Mouse (Mus musculus) heart, embryonic 16.5 days (tissue): ENCODE measurements around the gene Tax1bp1. TPM values are rescaled to one million over a fixed set of nuclear protein-coding genes. Genes with fewer than 3 reads are reported as not detected.
A peak's percentile ranks its signal among the peaks of the same experiment; 100 is the strongest.

ENCODE experiments used
- ATAC-seq: fragments of 200-750 bp; cut with Nextera tagmentation; replicated peaks from 2 replicates; pipeline ENCODE4 v1.8.0; 2017; ENCODE audit warnings: moderate number of reproducible peaks; ENCODE audit not compliant: insufficient read depth, low FRiP score; ENCODE audit errors: extremely low read depth
- H3K27ac ChIP-seq: fragments of 300-500 bp; sonication (generic); 2 replicates; pipeline ENCODE4 v1.5.1; 2014; ENCODE audit warnings: mild to moderate bottlenecking, low read length, control low read depth, moderate library complexity
- H3K27me3 ChIP-seq: fragments of 300-500 bp; sonication (generic); 2 replicates; pipeline ENCODE4 v1.6.1; 2014; ENCODE audit warnings: low read length, mixed read lengths; ENCODE audit not compliant: control insufficient read depth, insufficient read depth
- H3K36me3 ChIP-seq: fragments of 300-500 bp; sonication (generic); 2 replicates; pipeline ENCODE4 v1.6.1; 2014; ENCODE audit not compliant: control insufficient read depth, insufficient read depth
- H3K4me1 ChIP-seq: fragments of 300-500 bp; sonication (generic); 2 replicates; pipeline ENCODE4 v1.6.1; 2014; ENCODE audit warnings: low read length, mixed read lengths; ENCODE audit not compliant: control insufficient read depth, insufficient read depth
- H3K4me2 ChIP-seq: fragments of 300-500 bp; sonication (generic); 2 replicates; pipeline ENCODE4 v1.6.1; 2014; ENCODE audit warnings: low read depth, mild to moderate bottlenecking, control low read depth, low read length
- H3K4me3 ChIP-seq: fragments of 300-500 bp; sonication (generic); 2 replicates; pipeline ENCODE4 v1.5.1; 2014; ENCODE audit warnings: mild to moderate bottlenecking, control low read depth, low read length
- H3K9ac ChIP-seq: fragments of 300-500 bp; sonication (generic); 2 replicates; pipeline ENCODE4 v1.6.1; 2014; ENCODE audit warnings: low read length, control low read depth
- H3K9me3 ChIP-seq: fragments of 300-500 bp; sonication (generic); replicated peaks from 2 replicates; pipeline ENCODE4 v1.6.1; 2016; ENCODE audit warnings: low read length; ENCODE audit not compliant: control insufficient read depth
- WGBS: fragments of 180-500 bp; shearing (Covaris S2); extraction: QIAGEN DNeasy Blood & Tissue Kit; methylation state at CpG from one replicate; pipeline ENCODE4 v1.1.7; 2014; 5-methylcytosine and 5-hydroxymethylcytosine counted together
- polyA plus RNA-seq: library from polyadenylated mRNA; unstranded; fragments of >200 nt; fragmentation: Nextera tagmentation; extraction: Ambion mirVana; gene quantifications from 2 replicates; pipeline ENCODE4 v1.2.1, GENCODE M21; 2015

Gene Tax1bp1
- polyA plus RNA-seq, 1 experiment from 2014 or later: 113 TPM

- Histone ChIP-seq H3K4me1 (no peaks in the 10 kb centered on the region), H3K36me3 (no peaks in the 10 kb centered on the region), H3K27me3 (no peaks in the 10 kb centered on the region), H3K27ac (no peak overlapping the region), H3K4me2 (no peak overlapping the region), H3K9ac (no peak overlapping the region), H3K4me3 (no peak overlapping the region), H3K9me3 (no peaks in the 10 kb centered on the region)
- 72% methylated on average over 9 of the region's 9 CpGs for WGBS
- ATAC-seq: no peak
These were observed 34.0 kb upstream of the Tax1bp1 start for GRCm38 (mm10) chr6:52679565-52679964.

DNA sequence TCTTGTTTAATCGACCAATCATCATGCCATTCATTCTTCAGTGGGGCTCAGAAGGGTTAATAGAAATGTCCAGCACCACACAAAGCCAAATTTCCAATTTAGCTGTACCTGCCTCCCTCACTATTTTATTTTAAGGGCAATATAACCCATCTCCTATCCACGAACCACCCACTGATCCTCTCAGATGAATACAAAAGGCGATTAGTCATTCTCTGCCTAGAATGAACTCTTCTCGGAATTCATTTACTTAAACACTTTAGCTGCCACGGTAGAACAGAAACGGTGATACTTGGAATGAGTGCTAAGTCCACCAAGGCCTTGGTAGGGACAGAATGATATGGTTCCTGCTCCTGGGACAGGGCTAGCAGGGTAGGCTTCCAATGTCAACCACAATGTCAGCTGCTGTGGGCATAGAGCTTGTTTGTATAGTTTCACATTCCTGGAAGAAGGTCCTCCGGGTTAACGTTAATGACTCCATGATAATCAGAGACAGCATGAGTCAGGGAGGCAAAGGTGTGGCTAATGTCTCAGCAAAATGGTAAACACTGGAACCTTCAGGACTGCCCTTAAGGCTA, 33.0 kb upstream of the Tax1bp1 start:
- Histone ChIP-seq H3K4me3 (no peak overlapping the region), H3K9me3 (no peaks in the 10 kb centered on the region), H3K27me3 (no peaks in the 10 kb centered on the region), H3K4me1 (no peaks in the 10 kb centered on the region), H3K27ac (no peak overlapping the region), H3K9ac (no peak overlapping the region), H3K4me2 (no peak overlapping the region), H3K36me3 (no peaks in the 10 kb centered on the region)
- 55% methylated on average over 8 of the region's 8 CpGs for WGBS
- ATAC-seq: no peak

DNA sequence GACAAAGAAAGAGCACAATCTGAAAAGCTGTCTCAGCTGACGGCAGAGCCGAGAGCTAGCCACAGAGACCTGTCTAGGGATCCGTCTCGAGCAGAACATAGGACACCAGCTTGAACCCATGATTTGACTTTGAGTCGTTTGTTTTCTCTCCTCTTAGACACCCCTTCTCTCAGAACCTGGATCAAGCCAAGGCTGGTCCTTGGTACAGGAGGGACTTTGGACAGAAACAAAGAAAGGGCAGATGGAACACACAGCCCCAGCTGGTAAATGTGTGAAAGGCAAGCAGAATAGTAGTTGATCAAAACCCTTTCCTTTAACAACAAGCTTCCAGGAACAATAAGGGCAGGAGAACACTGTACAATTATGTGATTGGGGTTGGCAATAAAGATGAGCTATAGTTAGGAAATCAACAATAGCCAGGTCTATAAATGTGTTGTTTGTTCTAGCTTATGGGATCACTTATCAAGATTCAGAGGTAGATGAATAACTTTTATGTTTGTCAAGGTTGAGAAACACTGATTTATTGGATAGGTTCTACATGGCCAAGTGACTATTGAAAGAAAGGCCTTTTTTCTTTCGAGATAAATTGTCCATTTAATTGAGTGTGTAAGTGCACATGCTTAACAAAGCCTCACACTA, 31.6 kb upstream of the Tax1bp1 start:
- Histone ChIP-seq H3K27ac (no peak overlapping the region), H3K4me2 (no peak overlapping the region), H3K27me3 (no peaks in the 10 kb centered on the region), H3K36me3 (no peaks in the 10 kb centered on the region), H3K4me3 (no peak overlapping the region), H3K9me3 (no peaks in the 10 kb centered on the region), H3K9ac (no peak overlapping the region), H3K4me1 (no peaks in the 10 kb centered on the region)
- 69% methylated on average over 6 of the region's 6 CpGs for WGBS
- ATAC-seq: no peak

GRCm38 (mm10) chr6:52682607-52683006, 30.9 kb upstream of the Tax1bp1 start:
- H3K9me3 ChIP-seq: no peaks in the 10 kb centered on the region
- no peaks in the 10 kb centered on the region for H3K27me3 ChIP-seq
- no peaks in the 10 kb centered on the region for H3K4me1 ChIP-seq
- H3K4me2 ChIP-seq: no peak overlapping the region
- ATAC-seq: no peak
- 81% methylated on average over 3 of the region's 3 CpGs for WGBS
- no peak overlapping the region for H3K9ac ChIP-seq
- no peak overlapping the region for H3K27ac ChIP-seq
- no peak overlapping the region for H3K4me3 ChIP-seq
- no peaks in the 10 kb centered on the region for H3K36me3 ChIP-seq

- WGBS: 77% methylated on average over 5 of the region's 5 CpGs
- Histone ChIP-seq H3K27ac (no peak overlapping the region), H3K4me1 (no peaks in the 10 kb centered on the region), H3K4me2 (no peak overlapping the region), H3K9ac (no peak overlapping the region), H3K36me3 (no peaks in the 10 kb centered on the region), H3K4me3 (no peak overlapping the region), H3K27me3 (no peaks in the 10 kb centered on the region), H3K9me3 (no peaks in the 10 kb centered on the region)
- ATAC-seq: no peak
These were observed 26.5 kb upstream of the Tax1bp1 start for GRCm38 (mm10) chr6:52686901-52687500.

DNA sequence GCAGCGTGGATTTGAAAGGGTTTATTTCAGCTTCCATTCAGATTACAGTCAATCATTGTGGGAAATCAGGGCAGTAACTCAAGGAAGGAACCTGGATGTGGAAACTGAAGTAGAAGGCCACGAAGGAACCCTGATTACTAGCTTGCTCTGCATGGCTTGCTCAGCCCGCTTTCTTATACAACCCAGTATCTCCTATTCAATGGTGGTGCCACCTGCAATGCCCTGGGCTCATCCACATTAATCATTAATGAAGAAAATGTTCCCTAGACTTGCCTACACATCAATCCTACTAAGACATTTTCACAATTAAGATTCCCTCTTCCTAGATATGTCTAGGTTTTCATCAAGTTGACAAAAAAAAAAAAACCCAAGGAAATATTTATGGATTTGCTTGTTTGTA, 23.2 kb upstream of the Tax1bp1 start:
- H3K4me2 ChIP-seq: no peak overlapping the region
- no peak for ATAC-seq
- no peak overlapping the region for H3K27ac ChIP-seq
- H3K9me3 ChIP-seq: 0 out of 2 replicates have a peak, but pooled peaks cover 3% of the 10 kb centered on the region
- no peak overlapping the region for H3K4me3 ChIP-seq
- no peaks in the 10 kb centered on the region for H3K27me3 ChIP-seq
- no peak overlapping the region for H3K9ac ChIP-seq
- 78% methylated on average over 3 of the region's 3 CpGs for WGBS
- H3K36me3 ChIP-seq: no peaks in the 10 kb centered on the region
- 0 out of 2 replicates have a peak, but pooled peaks cover 4% of the 10 kb centered on the region for H3K4me1 ChIP-seq

GRCm38 (mm10) chr6:52691800-52692199, 21.7 kb upstream of the Tax1bp1 start:
- Histone ChIP-seq H3K9ac (no peak overlapping the region), H3K27me3 (no peaks in the 10 kb centered on the region), H3K4me2 (no peak overlapping the region), H3K36me3 (no peaks in the 10 kb centered on the region), H3K4me1 (0 out of 2 replicates have a peak, but pooled peaks cover 4% of the 10 kb centered on the region), H3K27ac (no peak overlapping the region), H3K9me3 (0 out of 2 replicates have a peak, but pooled peaks cover 3% of the 10 kb centered on the region), H3K4me3 (no peak overlapping the region)
- ATAC-seq: no peak
- 76% methylated on average over 4 of the region's 5 CpGs for WGBS

DNA sequence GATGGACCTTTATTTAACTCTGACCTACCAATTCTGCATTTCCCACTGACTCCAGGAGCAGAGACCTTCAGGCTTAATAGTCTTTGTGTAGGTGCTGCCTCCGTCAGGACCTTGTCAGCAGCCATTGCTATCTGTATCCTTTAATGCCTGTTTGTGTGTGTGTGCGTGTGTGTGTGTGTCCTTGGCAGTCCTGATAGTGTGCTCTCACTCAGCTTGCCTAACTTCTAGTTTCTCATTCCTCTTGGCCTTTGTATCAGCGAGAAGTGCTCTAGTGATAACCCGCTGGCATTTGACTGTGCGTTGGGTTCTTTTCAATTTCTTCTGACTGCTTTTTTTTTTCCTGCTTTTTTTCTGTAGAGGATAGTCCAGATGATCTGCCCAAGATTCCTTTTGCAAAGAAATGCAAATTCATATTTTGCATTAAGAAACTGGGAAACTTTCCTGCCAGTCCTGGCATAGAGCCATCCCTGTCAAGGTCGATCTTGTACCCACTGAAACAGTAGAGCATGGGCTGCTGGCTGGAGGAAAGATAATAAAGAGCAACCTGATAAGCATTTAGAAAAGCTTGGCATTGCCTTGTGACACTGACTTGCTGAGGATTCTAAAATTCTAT, 21.0 kb upstream of the Tax1bp1 start:
- no peak overlapping the region for H3K4me2 ChIP-seq
- 0 out of 2 replicates have a peak, but pooled peaks cover 4% of the 10 kb centered on the region for H3K4me1 ChIP-seq
- ATAC-seq: peak; percentile 67; the same call in 1 of the 2 replicates
- H3K4me3 ChIP-seq: no peak overlapping the region
- H3K9me3 ChIP-seq: 0 out of 2 replicates have a peak, but pooled peaks cover 3% of the 10 kb centered on the region
- H3K9ac ChIP-seq: no peak overlapping the region
- WGBS: 30% methylated on average over 6 of the region's 6 CpGs
- no peaks in the 10 kb centered on the region for H3K36me3 ChIP-seq
- no peak overlapping the region for H3K27ac ChIP-seq
- H3K27me3 ChIP-seq: no peaks in the 10 kb centered on the region
